Mouse (Mus musculus) hindbrain, embryonic 12.5 days (tissue): ENCODE data around the gene Tex29. TPM values are rescaled to one million over a fixed set of nuclear protein-coding genes. Genes with fewer than 3 reads are reported as not detected.

Experiments
- ATAC-seq: fragments of 200-750 bp; cut with Nextera tagmentation; 2 replicates; pipeline ENCODE4 v1.8.0; 2017; ENCODE audit warnings: moderate TSS enrichment; ENCODE audit not compliant: low FRiP score
- H3K27ac ChIP-seq: fragments of 300-500 bp; sonication (generic); 2 replicates; pipeline ENCODE4 v1.5.1; 2016; ENCODE audit warnings: mild to moderate bottlenecking
- H3K27me3 ChIP-seq: fragments of 300-500 bp; sonication (generic); 2 replicates; pipeline ENCODE4 v1.6.1; 2016; ENCODE audit warnings: mild to moderate bottlenecking
- H3K36me3 ChIP-seq: fragments of 300-500 bp; sonication (generic); 2 replicates; pipeline ENCODE4 v1.6.1; 2016; ENCODE audit warnings: mild to moderate bottlenecking
- H3K4me1 ChIP-seq: fragments of 300-500 bp; sonication (generic); 2 replicates; pipeline ENCODE4 v1.6.1; 2016
- H3K4me2 ChIP-seq: fragments of 300-500 bp; sonication (generic); replicated peaks from 2 replicates; pipeline ENCODE4 v1.6.1; 2016; ENCODE audit warnings: mild to moderate bottlenecking
- H3K4me3 ChIP-seq: fragments of 300-500 bp; sonication (generic); 2 replicates; pipeline ENCODE4 v1.5.1; 2016; ENCODE audit warnings: mild to moderate bottlenecking
- H3K9ac ChIP-seq: fragments of 300-500 bp; sonication (generic); 2 replicates; pipeline ENCODE4 v1.6.1; 2016; ENCODE audit warnings: mild to moderate bottlenecking, moderate library complexity
- H3K9me3 ChIP-seq: fragments of 300-500 bp; sonication (generic); replicated peaks from 2 replicates; pipeline ENCODE4 v1.6.1; 2016; ENCODE audit warnings: mild to moderate bottlenecking
- WGBS: fragments of 180-500 bp; shearing (Covaris S2); methylation state at CpG from one replicate; pipeline ENCODE4 v1.1.7; 2016; 5-methylcytosine and 5-hydroxymethylcytosine counted together
- polyA plus RNA-seq: library from polyadenylated mRNA; unstranded; fragments of >200 nt; fragmentation: Nextera tagmentation; extraction: Ambion mirVana; gene quantifications from 2 replicates; pipeline ENCODE4 v1.2.1, GENCODE M21; 2016

The Tex29 gene
- polyA plus RNA-seq, 1 experiment from 2014 or later, result 0.27 TPM

- ATAC-seq, result no peak
- Histone ChIP-seq H3K4me1 (no peaks in the 10 kb centered on the region), H3K27ac (no peak overlapping the region), H3K27me3 (no peaks in the 10 kb centered on the region), H3K4me2 (no peak overlapping the region), H3K9ac (no peak overlapping the region), H3K36me3 (peaks cover 94% of the 10 kb centered on the region), H3K4me3 (no peak overlapping the region), H3K9me3 (no peaks in the 10 kb centered on the region)
- 82% methylated on average over 7 of the region's 7 CpGs for WGBS
These were observed 26.5 kb upstream of the Tex29 start for GRCm38 (mm10) chr8:11813801-11814200.

- ATAC-seq, result no peak
- WGBS, result 88% methylated on average over 7 of the region's 7 CpGs
- no peaks in the 10 kb centered on the region for H3K9me3 ChIP-seq
- H3K4me1 ChIP-seq, result no peaks in the 10 kb centered on the region
- H3K4me2 ChIP-seq, result no peak overlapping the region
- H3K4me3 ChIP-seq, result no peak overlapping the region
- H3K9ac ChIP-seq, result no peak overlapping the region
- no peaks in the 10 kb centered on the region for H3K27me3 ChIP-seq
- peaks cover 94% of the 10 kb centered on the region for H3K36me3 ChIP-seq
- no peak overlapping the region for H3K27ac ChIP-seq
These were observed 25.1 kb upstream of the Tex29 start for GRCm38 (mm10) chr8:11815206-11815605.

DNA sequence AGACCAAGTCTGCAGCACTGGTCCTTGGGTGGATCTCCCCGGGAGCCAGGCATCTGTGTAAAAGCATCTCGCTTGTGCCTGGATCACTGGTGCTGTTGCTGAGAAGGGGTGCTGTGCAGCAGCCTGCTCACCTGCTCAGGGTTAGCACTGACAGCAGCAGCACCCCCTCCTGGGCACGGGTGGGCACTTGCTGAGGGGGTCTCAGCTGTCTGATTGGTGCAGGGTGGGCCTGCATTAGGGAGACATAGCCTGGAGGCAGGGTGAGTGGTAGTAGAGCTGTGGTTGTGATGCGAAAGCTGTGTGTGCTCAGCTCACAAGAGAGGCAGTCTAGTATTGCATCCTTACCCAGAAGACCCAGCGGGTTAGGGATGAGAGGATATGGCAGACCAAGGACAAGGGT, 20.1 kb upstream of the Tex29 start:
- H3K4me2 ChIP-seq, result no peak overlapping the region
- H3K4me1 ChIP-seq, result no peaks in the 10 kb centered on the region
- no peaks in the 10 kb centered on the region for H3K27me3 ChIP-seq
- 0 out of 2 replicates have a peak, but pooled peaks have one; percentile 49 for ATAC-seq
- H3K9me3 ChIP-seq, result no peaks in the 10 kb centered on the region
- peaks cover 96% of the 10 kb centered on the region for H3K36me3 ChIP-seq
- WGBS, result 87% methylated on average over 5 of the region's 5 CpGs
- H3K9ac ChIP-seq, result no peak overlapping the region
- H3K27ac ChIP-seq, result no peak overlapping the region
- H3K4me3 ChIP-seq, result no peak overlapping the region

DNA sequence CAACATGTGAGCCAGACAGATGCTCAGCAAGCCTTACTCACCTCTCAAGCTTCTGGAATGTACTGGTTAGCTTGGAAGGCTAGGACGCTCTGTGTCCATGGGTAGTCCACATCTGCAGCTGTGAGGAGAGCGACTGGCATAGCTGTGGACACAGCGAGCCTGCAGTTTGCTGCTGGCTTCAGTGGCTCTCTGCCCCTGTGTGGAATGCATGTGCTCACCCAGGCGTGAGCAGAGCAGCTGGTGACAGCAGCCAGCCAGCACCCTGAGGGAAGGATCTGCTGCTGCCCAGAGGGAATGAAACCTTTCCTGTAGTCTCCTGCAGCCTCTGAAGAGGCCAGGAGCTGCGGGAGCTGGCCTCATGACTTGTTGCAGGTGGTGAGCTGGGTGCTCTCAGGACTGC, 19.7 kb upstream of the Tex29 start:
- no peaks in the 10 kb centered on the region for H3K9me3 ChIP-seq
- H3K27me3 ChIP-seq, result no peaks in the 10 kb centered on the region
- H3K36me3 ChIP-seq, result peaks cover 96% of the 10 kb centered on the region
- H3K4me2 ChIP-seq, result no peak overlapping the region
- H3K9ac ChIP-seq, result no peak overlapping the region
- H3K27ac ChIP-seq, result no peak overlapping the region
- no peak overlapping the region for H3K4me3 ChIP-seq
- H3K4me1 ChIP-seq, result no peaks in the 10 kb centered on the region
- ATAC-seq, result no peak
- WGBS, result 78% methylated on average over 5 of the region's 5 CpGs

DNA sequence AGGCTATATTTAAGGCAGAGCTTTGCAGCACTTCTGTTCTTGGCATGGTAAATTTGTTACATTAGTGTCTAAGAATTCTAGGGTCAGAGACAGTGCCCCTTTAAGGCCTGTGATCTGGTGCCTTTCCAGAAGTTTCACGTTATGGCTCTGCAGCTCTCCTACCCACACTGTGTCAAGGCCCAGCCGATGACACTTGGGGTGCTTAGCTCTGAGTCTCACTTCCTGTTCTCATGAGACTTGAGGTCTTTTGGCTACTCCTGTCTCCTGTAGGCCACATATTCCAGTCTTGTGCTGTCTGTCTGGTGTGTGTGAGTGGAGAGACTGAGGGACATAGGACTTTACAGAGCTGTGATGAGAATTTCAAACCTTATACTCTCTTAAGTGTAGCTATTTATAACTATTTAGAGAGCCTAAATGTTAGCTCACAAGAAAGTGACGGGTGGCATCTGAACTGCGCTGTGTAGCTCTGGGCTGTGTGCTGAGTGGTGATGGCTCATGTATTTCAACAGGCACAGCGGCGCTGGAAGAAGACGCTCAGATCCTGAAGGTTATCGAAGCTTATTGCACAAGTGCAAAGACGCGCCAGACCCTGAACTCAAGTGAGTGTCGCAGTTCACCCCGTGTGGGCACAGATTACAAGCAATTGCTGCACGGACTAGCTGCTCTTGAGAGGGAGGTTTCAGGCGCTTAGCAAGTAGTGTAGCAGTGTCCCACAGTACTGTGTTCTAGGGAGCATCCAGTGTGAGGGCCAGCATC, 18.6 kb upstream of the Tex29 start:
- Histone ChIP-seq H3K4me1 (no peaks in the 10 kb centered on the region), H3K4me3 (no peak overlapping the region), H3K9me3 (no peaks in the 10 kb centered on the region), H3K27me3 (no peaks in the 10 kb centered on the region), H3K4me2 (no peak overlapping the region), H3K9ac (no peak overlapping the region), H3K36me3 (peaks cover 96% of the 10 kb centered on the region), H3K27ac (no peak overlapping the region)
- ATAC-seq, result no peak
- WGBS, result 95% methylated on average over 14 of the region's 14 CpGs

DNA sequence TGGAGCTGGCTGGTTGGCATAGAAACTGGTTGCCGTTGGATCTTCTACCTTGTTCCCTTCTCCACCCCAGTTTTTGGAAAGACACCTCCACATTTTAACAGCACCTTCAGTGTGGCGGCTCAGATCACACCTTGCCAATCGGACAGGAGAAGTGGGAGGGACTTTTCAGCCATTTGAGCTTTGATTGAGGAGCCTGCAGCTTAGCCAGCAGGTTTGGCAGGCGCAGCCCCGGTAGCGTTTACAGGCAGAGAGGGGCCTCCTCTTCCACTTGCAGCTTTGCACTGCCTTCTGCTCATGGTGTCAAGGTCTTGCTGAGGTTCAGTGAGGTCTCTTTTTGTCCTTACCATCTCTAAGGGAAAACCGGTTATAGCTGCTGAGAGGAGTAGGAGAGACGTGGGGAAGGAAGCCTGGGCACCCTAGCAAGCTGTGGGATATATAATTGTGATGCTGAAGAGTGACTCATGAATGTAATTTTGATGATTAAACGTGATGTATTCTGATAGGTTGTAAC, 17.7 kb upstream of the Tex29 start:
- no peaks in the 10 kb centered on the region for H3K4me1 ChIP-seq
- WGBS, result 80% methylated on average over 9 of the region's 9 CpGs
- H3K36me3 ChIP-seq, result peaks cover 93% of the 10 kb centered on the region
- H3K4me2 ChIP-seq, result no peak overlapping the region
- no peak overlapping the region for H3K4me3 ChIP-seq
- no peak for ATAC-seq
- H3K9ac ChIP-seq, result no peak overlapping the region
- no peaks in the 10 kb centered on the region for H3K27me3 ChIP-seq
- H3K27ac ChIP-seq, result no peak overlapping the region
- H3K9me3 ChIP-seq, result no peaks in the 10 kb centered on the region

- WGBS, result 54% methylated on average over 3 of the region's 3 CpGs
- Histone ChIP-seq H3K4me3 (no peak overlapping the region), H3K27me3 (no peaks in the 10 kb centered on the region), H3K4me1 (peaks cover 14% of the 10 kb centered on the region), H3K9me3 (no peaks in the 10 kb centered on the region), H3K4me2 (no peak overlapping the region), H3K9ac (no peak overlapping the region), H3K36me3 (peaks cover 69% of the 10 kb centered on the region), H3K27ac (no peak overlapping the region)
- no peak for ATAC-seq
These were observed 14.5 kb upstream of the Tex29 start for GRCm38 (mm10) chr8:11825756-11826155.

DNA sequence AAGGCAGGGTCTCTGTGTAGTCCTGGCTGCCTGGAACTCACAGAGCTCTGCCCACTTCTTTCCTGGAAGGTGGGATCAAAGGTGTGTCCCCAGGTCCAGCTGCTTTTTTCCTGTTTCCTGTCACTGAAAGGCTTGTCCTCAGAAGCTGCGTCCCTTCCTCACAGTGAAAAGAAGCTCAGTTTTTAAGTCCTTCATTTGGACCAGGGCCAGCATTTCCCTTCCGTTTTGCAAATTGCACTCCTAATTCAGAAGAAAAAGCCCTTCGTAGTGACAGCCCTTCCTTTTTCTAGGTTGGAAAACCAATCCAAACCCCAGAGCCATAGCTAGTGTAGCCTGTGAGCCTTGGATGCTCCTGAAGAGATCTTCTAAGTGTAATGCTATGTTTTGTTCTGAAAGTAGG, 13.0 kb upstream of the Tex29 start:
- Histone ChIP-seq H3K4me3 (no peak overlapping the region), H3K9ac (no peak overlapping the region), H3K36me3 (peaks cover 63% of the 10 kb centered on the region), H3K4me1 (peaks cover 17% of the 10 kb centered on the region), H3K27me3 (no peaks in the 10 kb centered on the region), H3K4me2 (no peak overlapping the region), H3K9me3 (no peaks in the 10 kb centered on the region), H3K27ac (no peak overlapping the region)
- WGBS, result 84% methylated on average over 3 of the region's 3 CpGs
- ATAC-seq, result no peak

DNA sequence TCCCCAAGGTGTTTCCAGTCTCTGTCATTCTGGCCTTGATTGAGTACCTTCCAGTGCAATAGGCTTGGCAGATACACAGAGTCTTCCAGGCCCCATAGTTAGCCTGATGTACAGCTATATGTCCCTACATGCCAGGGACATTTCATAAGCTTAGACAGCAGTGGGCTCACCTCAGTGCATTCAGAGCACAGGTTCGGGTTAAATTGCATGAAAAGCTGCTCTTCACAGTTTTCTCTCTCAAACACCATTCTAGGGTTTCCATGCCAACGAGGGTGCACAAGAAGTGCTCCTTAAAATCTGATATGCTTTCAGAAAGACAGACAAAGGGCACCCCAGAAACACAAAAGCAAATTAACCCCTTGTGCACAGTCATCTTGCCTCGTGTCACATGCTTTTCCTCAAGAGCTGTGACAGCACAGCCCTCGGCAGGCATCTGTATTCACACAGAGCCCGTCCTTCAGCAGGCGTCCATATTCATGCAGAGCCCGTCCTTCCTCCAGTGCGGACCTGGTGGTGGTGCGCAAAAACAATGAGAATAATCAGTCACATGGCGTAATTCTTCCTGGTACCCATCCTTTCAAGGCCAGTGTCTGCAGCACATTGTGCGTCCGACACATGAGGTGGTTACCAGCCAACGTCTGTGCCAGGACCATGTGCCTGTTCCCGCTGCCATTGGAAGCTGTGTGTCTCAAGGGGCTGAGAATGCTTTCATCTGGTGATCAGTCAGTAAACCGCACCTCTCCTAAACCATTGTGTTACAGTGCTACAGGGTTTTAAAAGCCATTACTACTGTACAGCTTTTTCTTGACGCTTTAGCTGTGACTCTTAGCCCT, 9.8 kb upstream of the Tex29 start:
- Histone ChIP-seq H3K4me1 (peaks cover 17% of the 10 kb centered on the region), H3K9me3 (no peaks in the 10 kb centered on the region), H3K27ac (peak overlapping the region; percentile 4), H3K36me3 (peaks cover 63% of the 10 kb centered on the region), H3K27me3 (no peaks in the 10 kb centered on the region), H3K4me2 (no peak overlapping the region), H3K9ac (no peak overlapping the region), H3K4me3 (no peak overlapping the region)
- WGBS, result 33% methylated on average over 16 of the region's 16 CpGs
- ATAC-seq, result peak; percentile 69

- Histone ChIP-seq H3K27ac (0 out of 2 replicates have a peak overlapping the region, but pooled peaks have one; percentile 4), H3K4me1 (peaks cover 17% of the 10 kb centered on the region), H3K4me3 (no peak overlapping the region), H3K9ac (no peak overlapping the region), H3K36me3 (peaks cover 63% of the 10 kb centered on the region), H3K4me2 (no peak overlapping the region), H3K27me3 (no peaks in the 10 kb centered on the region), H3K9me3 (no peaks in the 10 kb centered on the region)
- no peak for ATAC-seq
- WGBS, result 87% methylated on average over 10 of the region's 10 CpGs
These were observed 9.1 kb upstream of the Tex29 start for GRCm38 (mm10) chr8:11831174-11831573.

DNA sequence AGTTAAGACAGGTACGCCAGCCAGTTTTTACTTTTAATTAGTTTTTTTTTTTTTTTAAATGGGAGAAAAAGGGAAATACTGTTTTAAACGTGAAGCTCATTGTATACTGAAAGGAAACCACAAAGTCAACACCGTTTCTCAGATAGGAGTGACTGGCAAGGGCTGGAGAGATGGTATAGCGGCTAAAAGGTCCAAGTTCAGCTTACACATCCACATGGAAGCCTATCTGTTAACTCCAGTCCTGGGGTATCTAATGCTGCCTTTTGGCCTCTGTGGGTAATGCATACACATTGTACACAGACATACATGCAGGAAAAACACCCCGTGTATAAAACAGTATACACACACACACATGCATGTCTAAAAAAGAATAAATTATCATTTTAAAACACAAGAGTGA, 8.3 kb upstream of the Tex29 start:
- Histone ChIP-seq H3K27me3 (no peaks in the 10 kb centered on the region), H3K4me2 (no peak overlapping the region), H3K4me3 (no peak overlapping the region), H3K9me3 (no peaks in the 10 kb centered on the region), H3K27ac (no peak overlapping the region), H3K36me3 (peaks cover 61% of the 10 kb centered on the region), H3K9ac (no peak overlapping the region), H3K4me1 (peaks cover 17% of the 10 kb centered on the region)
- 91% methylated on average over 5 of the region's 5 CpGs for WGBS
- no peak for ATAC-seq

DNA sequence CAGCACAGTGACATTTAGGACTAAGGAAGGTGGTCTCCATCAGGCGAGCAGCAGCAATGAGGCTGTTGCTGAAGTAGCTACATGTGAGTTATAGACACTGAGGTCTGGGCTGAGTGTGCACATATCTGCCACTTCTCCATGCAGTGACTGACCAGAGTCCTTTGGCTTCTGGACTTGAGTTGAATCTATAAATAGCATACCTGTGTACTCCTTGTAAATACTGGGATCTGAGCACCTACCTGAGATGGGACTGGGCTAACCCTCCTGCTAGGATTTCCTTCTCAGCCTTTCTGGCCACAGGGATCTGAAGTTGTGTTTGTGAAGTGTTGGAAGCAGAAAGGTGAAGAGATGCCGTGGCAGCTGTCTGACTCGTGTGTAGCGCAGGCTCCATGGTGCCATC, 7.1 kb upstream of the Tex29 start:
- WGBS, result 90% methylated on average over 4 of the region's 4 CpGs
- H3K27me3 ChIP-seq, result no peaks in the 10 kb centered on the region
- H3K4me2 ChIP-seq, result no peak overlapping the region
- no peak overlapping the region for H3K27ac ChIP-seq
- H3K4me1 ChIP-seq, result peaks cover 17% of the 10 kb centered on the region
- H3K4me3 ChIP-seq, result no peak overlapping the region
- H3K9ac ChIP-seq, result no peak overlapping the region
- no peaks in the 10 kb centered on the region for H3K9me3 ChIP-seq
- H3K36me3 ChIP-seq, result peaks cover 58% of the 10 kb centered on the region
- ATAC-seq, result no peak
